Mouse (Mus musculus): ENCODE measurements at regions not wholly inside any gene's neighbourhood (a gene's known extent, or its start where the extent isn't known, plus 50 kb on each side); places are given as distances from the start of the nearest gene placed in this dataset.

GRCm38 (mm10) chr9:8837073-8837472 is 62.6 kb upstream of the Pgr start:
- no peaks in the 10 kb centered on the region for H3K27me3 ChIP-seq (ENCODE audit: control insufficient read depth, insufficient read depth, insufficient read length)
- no peak overlapping the region for H3ac ChIP-seq (ENCODE audit: control insufficient read depth, insufficient read length)
- H3K36me3 ChIP-seq (ENCODE audit: control insufficient read depth, insufficient read depth) = no peaks in the 10 kb centered on the region
- H3K4me2 ChIP-seq (ENCODE audit: low read depth) = no peak overlapping the region
- no peak overlapping the region for H3K4me3 ChIP-seq
- H3K79me2 ChIP-seq (ENCODE audit: control insufficient read depth, insufficient read depth) = no peaks in the 10 kb centered on the region
- TF ChIP-seq SRF (IDR thresholded peaks at IDR 0.05; ENCODE audit: control insufficient read depth, insufficient read length, low read depth) (no peak), REST (IDR thresholded peaks at IDR 0.05; ENCODE audit: insufficient read depth, insufficient read length) (no peak), POLR2AphosphoS2 (IDR thresholded peaks at IDR 0.05; ENCODE audit: insufficient read length, low read depth) (no peak), TCF3 (IDR thresholded peaks at IDR 0.05; ENCODE audit: insufficient read length, low read depth) (no peak), MAX (IDR thresholded peaks at IDR 0.05; ENCODE audit: low read depth) (no peak), MYOD1 (IDR thresholded peaks at IDR 0.05; ENCODE audit: control insufficient read depth in 1 of 3, insufficient read length in 2 of 3, low read depth in 2 of 3) (no peak), POLR2A (IDR thresholded peaks at IDR 0.05; ENCODE audit: insufficient read length, low read depth) (no peak), MYOG (IDR thresholded peaks at IDR 0.05; ENCODE audit: control insufficient read depth in 1 of 3, insufficient read depth in 1 of 3, insufficient read length in 2 of 3, low read depth in 2 of 3) (no peak), E2F4 (IDR thresholded peaks at IDR 0.05; ENCODE audit: insufficient read depth) (no peak), CEBPB (IDR thresholded peaks at IDR 0.05; ENCODE audit: insufficient read depth, poor library complexity, severe bottlenecking) (no peak), TCF12 (IDR thresholded peaks at IDR 0.05; ENCODE audit: insufficient read depth, poor library complexity, severe bottlenecking) (no peak), USF1 (IDR thresholded peaks at IDR 0.05; ENCODE audit: low read depth) (no peak)

GRCm38 (mm10) chr9:8838356-8838755 is 61.3 kb upstream of the Pgr start:
- TF ChIP-seq MYOD1 (IDR thresholded peaks at IDR 0.05; ENCODE audit: control insufficient read depth in 1 of 3, insufficient read length in 2 of 3, low read depth in 2 of 3) (no peak), TCF12 (IDR thresholded peaks at IDR 0.05; ENCODE audit: insufficient read depth, poor library complexity, severe bottlenecking) (no peak), REST (IDR thresholded peaks at IDR 0.05; ENCODE audit: insufficient read depth, insufficient read length) (no peak), MAX (IDR thresholded peaks at IDR 0.05; ENCODE audit: low read depth) (no peak), USF1 (IDR thresholded peaks at IDR 0.05; ENCODE audit: low read depth) (no peak), SRF (IDR thresholded peaks at IDR 0.05; ENCODE audit: control insufficient read depth, insufficient read length, low read depth) (no peak), MYOG (IDR thresholded peaks at IDR 0.05; ENCODE audit: control insufficient read depth in 1 of 3, insufficient read depth in 1 of 3, insufficient read length in 2 of 3, low read depth in 2 of 3) (no peak), TCF3 (IDR thresholded peaks at IDR 0.05; ENCODE audit: insufficient read length, low read depth) (no peak), E2F4 (IDR thresholded peaks at IDR 0.05; ENCODE audit: insufficient read depth) (no peak), POLR2A (IDR thresholded peaks at IDR 0.05; ENCODE audit: insufficient read length, low read depth) (no peak), CEBPB (IDR thresholded peaks at IDR 0.05; ENCODE audit: insufficient read depth, poor library complexity, severe bottlenecking) (no peak), POLR2AphosphoS2 (IDR thresholded peaks at IDR 0.05; ENCODE audit: insufficient read length, low read depth) (no peak)
- Histone ChIP-seq H3K79me2 (ENCODE audit: control insufficient read depth, insufficient read depth) (no peaks in the 10 kb centered on the region), H3K4me3 (no peak overlapping the region), H3K27me3 (ENCODE audit: control insufficient read depth, insufficient read depth, insufficient read length) (no peaks in the 10 kb centered on the region), H3K36me3 (ENCODE audit: control insufficient read depth, insufficient read depth) (no peaks in the 10 kb centered on the region), H3K4me2 (ENCODE audit: low read depth) (no peak overlapping the region), H3ac (ENCODE audit: control insufficient read depth, insufficient read length) (no peak overlapping the region)

GRCm38 (mm10) chr9:8838891-8839290 is 60.7 kb upstream of the Pgr start:
- no peak overlapping the region for H3ac ChIP-seq (ENCODE audit: control insufficient read depth, insufficient read length)
- TF ChIP-seq USF1 (IDR thresholded peaks at IDR 0.05; ENCODE audit: low read depth) (no peak), E2F4 (IDR thresholded peaks at IDR 0.05; ENCODE audit: insufficient read depth) (no peak), MAX (IDR thresholded peaks at IDR 0.05; ENCODE audit: low read depth) (no peak), MYOD1 (IDR thresholded peaks at IDR 0.05; ENCODE audit: control insufficient read depth in 1 of 3, insufficient read length in 2 of 3, low read depth in 2 of 3) (no peak), REST (IDR thresholded peaks at IDR 0.05; ENCODE audit: insufficient read depth, insufficient read length) (no peak), TCF12 (IDR thresholded peaks at IDR 0.05; ENCODE audit: insufficient read depth, poor library complexity, severe bottlenecking) (no peak), TCF3 (IDR thresholded peaks at IDR 0.05; ENCODE audit: insufficient read length, low read depth) (no peak), CEBPB (IDR thresholded peaks at IDR 0.05; ENCODE audit: insufficient read depth, poor library complexity, severe bottlenecking) (no peak), POLR2A (IDR thresholded peaks at IDR 0.05; ENCODE audit: insufficient read length, low read depth) (no peak), POLR2AphosphoS2 (IDR thresholded peaks at IDR 0.05; ENCODE audit: insufficient read length, low read depth) (no peak), MYOG (IDR thresholded peaks at IDR 0.05; ENCODE audit: control insufficient read depth in 1 of 3, insufficient read depth in 1 of 3, insufficient read length in 2 of 3, low read depth in 2 of 3) (no peak)

More at GRCm38 (mm10) chr9:8838891-8839290, 60.7 kb upstream of the Pgr start:
- H3K36me3 ChIP-seq (ENCODE audit: control insufficient read depth, insufficient read depth) = no peaks in the 10 kb centered on the region
- no peaks in the 10 kb centered on the region for H3K79me2 ChIP-seq (ENCODE audit: control insufficient read depth, insufficient read depth)
- H3K4me2 ChIP-seq (ENCODE audit: low read depth) = no peak overlapping the region
- no peak overlapping the region for H3K4me3 ChIP-seq
- H3K27me3 ChIP-seq (ENCODE audit: control insufficient read depth, insufficient read depth, insufficient read length) = no peaks in the 10 kb centered on the region

All from myocyte (in vitro differentiated cells).